Mouse (Mus musculus) adrenal gland, adult (tissue): ENCODE results near the gene Cacng2.

Experiments
- DNase-seq, 2 experiments: peaks; one replicate each; pipeline ENCODE4 v3.0.0; 2022 to 2023; ENCODE audit warnings: low spot score in 1 of 2; ENCODE audit not compliant: inconsistent age in 2 of 2

The Cacng2 gene

GRCm38 (mm10) chr15:77955440-77956403, 164.1 kb downstream of the Cacng2 start:
- peak in 1 of 2 experiments; percentile 62 for DNase-seq

GRCm38 (mm10) chr15:77954362-77954761, 165.5 kb downstream of the Cacng2 start:
- DNase-seq = no peak

- DNase-seq = no peak
Observed at GRCm38 (mm10) chr15:77952921-77953320, 166.9 kb downstream of the Cacng2 start.

DNA sequence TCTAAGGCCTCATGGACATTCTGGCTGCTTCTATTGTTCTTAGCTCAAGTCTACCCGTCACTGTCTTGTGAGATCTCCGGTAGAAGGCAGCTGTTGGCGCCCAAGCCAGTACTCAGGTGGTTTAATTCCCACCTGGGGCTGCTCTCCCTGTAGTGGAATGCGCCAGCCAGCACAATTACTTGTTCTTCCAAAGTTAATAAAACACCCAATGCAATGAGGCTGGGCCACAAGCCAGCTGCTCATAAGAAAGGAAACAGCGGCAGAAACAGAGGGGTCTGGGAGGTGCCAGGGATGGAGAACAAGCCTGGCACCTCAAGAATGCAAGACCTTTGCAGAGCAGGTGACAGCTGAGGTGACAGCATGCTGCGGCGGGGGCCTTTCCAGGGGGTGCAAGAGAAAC, 170.8 kb downstream of the Cacng2 start:
- DNase-seq = no peak

DNA sequence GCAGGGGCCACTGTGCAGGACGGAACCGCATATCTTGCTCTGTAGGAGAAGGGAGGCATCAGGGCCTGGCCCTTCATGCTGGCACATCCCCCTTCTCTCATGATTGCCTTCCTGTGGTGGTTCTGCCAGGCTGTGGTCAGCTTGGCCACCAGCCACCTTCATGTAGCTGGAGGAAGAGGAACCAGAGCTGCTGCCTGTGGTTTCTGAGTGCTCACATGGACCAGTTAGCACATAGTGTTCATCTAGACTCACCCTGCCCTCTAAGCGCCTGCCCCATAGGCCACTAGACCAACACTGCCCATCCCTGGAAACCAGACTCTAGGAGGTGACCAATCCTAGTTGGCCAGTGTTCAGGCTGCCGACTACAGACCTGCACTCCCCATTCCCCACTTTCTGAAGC, 174.1 kb downstream of the Cacng2 start:
- peak in 1 of 2 experiments; percentile 40 for DNase-seq
